Mouse (Mus musculus) c-Kit-positive CD71-negative TER-119-negative erythroid progenitor cells, embryonic 14.5 days (primary cell): ENCODE measurements around the gene Trim41.

Experiments used
- DNase-seq: peaks from one replicate; pipeline ENCODE4 v3.0.0-alpha.2; 2013; ENCODE audit warnings: low read depth

Trim41 gene

DNA sequence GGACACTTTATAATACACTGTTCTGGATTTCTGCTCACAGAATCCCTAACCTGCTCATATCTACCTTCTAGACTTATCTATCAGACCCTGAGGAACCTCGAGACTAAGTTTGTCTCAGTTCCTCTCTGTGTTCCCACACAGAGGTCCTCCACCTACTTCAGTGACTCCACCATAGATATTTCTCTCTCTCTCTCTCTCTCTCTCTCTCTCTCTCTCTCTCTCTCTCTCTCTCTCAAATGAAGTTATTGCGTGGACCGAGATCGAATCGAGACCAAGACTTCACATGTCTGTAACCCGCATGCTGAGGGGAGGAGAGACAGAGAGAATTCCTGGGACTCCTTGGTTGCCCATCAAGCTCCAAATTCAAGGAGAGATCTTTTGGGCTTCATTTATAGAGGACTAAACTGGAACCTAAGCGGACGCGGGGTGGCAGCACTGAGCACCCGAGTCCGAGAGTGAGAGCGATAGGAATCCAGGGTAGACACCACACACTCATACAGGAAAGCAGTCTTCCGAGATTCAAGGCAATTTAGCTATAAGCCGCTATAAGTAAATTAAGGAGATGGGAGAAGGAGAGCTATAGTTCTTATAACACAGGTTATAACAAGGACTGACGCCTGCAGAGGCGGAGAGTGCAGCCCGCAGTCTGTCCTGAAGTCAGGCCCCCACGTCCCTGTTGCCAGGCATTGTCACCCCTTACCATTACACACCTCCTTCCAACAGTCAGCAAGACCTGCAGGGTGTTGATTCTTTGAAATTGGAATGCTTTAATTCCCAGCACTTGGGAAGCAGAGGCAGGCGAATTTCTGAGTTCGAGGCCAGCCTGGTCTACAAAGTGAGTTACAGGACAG is 27.0 kb downstream of the Trim41 start:
- DNase-seq = peak; percentile 83

DNA sequence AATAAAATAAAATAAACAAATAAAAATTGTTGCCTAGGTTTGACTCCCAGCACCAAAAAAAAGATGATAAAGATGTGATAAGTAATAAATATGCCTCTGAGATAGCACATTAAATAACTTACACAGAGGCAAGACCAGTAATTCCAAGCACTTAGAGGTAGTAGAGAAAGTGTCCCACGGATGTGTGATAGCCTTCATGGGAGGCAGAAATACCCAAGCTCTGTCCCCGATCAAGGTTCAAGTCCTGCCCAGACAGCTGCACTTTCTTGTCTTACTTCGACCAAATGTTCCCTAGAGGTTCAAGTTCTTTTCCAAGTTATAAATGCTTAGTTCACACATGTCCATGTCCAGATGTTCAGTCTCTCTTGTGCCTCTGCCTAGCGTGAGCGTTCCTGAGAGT is 27.9 kb downstream of the Trim41 start:
- DNase-seq = no peak

DNA sequence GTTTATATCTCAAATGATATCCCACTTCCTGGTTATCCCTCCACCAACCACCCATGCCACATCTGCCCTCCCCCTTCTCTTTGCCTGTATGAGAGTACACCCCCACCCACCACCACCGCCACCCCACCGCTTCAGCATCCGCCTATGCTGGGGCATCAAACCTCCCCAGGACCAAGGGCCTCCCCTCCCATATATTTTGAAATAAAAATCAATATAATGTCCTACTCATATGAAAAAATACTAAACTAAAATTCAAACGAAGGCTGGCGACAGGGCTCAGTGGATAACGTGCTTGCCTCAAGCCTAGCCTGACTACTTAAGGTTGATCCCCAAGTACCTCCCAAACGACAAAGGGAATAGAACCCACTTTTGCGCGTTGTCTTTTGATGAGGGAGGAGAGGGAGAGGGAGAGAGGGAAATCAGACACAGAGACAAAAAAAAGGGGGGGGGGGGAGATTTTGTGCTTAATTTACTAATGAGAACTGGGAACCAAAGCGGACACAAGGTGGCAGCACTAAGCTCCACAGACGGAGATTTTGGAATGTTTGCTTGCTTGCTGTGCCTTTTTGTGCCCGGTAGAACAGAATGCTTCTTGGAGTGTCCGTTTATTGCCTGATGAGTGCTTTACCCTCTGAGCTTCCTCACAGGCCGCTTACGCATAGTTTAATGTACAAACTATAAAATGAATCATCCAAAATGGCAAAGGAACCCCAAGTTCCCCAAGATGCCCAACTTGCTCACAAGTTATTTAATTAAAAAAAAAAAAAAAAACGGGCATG is 28.7 kb downstream of the Trim41 start:
- DNase-seq = peak; percentile 88

DNA sequence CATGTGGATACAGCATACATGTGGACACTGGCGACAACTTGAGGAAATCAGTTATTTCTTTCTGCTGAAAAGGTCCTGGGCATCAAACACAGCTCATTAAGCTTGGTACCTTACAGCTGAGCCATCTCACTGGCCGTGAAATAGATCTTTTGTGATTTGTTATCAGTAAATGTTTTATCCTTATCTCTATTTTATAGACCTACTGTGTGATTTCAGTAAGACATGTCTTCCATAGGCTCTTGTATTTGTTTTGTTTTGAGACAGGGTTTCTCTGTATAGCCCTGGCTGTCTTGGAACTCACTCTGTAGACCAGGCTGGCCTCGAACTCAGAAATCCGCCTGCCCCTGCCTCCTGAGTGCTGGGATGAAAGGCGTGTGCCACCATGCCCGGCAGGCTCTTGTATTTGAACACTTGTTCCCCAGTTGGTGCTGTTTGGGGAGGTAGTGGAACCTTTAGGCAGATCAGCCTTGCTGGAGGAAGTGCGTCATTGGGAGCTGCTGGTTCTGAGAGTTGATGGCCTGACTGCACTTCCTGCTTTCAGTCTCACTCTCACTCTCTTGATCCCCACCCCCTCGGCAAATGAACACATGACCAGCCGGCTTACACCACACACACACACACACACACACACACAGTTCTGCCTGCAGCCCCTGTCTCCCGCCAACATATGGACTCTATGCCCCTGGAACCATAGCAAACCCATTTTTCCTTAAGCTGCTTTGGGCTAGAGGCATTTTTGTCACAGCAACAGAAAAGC is 29.5 kb downstream of the Trim41 start:
- DNase-seq = peak; percentile 62

DNA sequence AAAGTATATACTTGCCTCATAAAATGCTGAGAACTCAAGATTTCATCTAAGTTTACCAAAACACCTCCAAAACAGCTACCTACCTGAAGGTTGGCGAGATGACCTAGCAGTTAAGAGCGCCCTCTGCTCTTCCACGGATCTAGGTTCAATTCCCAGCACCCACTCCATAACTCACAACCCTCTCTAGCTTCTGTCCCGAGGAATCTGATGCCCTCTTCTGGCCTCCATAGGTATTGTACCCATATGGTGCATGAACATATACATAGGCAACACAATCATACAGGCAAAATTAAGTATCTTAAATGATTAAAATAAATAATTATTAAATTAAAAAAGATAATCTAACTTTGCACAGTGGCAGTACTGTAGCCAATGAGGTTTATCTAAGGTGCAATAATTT is 34.9 kb downstream of the Trim41 start:
- no peak for DNase-seq

DNA sequence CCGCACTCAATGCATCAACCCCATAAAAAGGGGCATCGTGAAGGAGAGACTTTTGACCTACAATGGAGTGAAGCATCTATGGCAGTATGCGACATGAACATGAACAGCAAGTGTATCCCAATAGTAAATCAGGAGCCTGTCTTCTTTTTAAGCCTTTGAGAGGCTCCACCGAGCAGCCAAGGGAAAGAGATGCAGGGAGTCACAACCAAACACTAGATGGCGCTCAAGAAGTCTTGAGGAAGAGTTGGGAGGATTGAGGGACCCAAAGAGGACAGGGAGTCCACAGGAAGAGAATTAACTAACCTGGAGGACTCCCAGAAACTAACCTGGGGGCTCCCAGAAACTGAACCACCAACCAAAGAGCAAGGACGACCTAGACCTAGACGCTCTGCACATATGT is 37.7 kb downstream of the Trim41 start:
- DNase-seq = peak; percentile 53

DNA sequence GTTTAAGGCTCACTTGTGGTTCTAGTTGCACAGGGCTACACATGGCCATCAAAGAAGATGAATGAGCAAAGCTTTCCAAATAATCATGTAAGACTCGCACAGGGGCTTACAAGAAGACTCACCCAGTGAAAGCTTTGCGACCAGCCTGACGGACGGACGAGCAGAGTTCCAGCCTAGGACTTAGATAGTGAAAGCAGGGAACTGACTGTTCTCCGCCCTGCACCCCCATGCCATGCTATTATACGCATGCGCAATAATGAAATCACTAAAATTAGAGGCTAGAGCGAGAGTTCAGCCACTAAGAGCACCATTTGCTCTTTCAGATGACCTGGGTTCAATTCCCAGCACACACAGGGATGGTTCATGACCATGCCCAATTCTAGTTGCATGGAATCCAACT is 39.9 kb downstream of the Trim41 start:
- no peak for DNase-seq

DNA sequence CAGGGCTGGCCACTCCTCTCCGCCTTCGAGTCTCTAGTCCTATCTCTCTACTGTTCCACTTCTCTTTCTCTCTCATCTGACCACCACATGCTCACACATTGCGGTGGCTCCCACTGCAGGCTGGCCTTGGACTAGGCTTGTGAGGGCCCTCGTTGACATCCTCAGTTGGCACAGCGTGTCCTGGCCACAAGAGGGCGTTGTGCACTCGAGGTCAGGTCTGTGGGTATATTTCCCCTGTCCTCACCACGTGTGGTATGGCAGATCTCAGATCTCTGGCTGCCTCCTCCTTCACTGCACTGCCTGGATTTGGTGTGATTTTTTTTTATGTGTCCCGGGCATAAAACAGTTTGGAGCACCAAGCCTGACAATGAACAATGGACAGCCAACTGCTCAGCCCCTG is 40.5 kb downstream of the Trim41 start:
- DNase-seq = no peak

DNA sequence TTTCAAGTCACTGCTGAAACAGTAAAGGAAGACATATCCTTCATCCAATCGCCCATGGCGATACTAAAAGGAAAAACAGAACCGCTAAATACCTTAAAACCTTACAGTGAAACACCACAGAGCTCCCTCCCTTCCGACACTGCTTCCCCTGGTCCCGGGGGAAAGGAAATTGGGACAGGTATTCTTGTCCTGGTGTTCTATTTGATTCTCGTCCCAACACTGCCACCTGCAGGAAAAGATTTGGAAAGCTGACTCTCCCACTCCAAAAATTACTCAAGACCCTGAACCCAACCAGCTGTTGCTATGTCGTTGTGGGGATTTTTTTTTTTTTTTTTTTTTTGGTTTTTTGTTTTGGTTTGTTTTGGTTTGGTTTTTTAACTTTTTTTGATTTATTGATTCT is 41.7 kb downstream of the Trim41 start:
- DNase-seq = peak; percentile 66

DNA sequence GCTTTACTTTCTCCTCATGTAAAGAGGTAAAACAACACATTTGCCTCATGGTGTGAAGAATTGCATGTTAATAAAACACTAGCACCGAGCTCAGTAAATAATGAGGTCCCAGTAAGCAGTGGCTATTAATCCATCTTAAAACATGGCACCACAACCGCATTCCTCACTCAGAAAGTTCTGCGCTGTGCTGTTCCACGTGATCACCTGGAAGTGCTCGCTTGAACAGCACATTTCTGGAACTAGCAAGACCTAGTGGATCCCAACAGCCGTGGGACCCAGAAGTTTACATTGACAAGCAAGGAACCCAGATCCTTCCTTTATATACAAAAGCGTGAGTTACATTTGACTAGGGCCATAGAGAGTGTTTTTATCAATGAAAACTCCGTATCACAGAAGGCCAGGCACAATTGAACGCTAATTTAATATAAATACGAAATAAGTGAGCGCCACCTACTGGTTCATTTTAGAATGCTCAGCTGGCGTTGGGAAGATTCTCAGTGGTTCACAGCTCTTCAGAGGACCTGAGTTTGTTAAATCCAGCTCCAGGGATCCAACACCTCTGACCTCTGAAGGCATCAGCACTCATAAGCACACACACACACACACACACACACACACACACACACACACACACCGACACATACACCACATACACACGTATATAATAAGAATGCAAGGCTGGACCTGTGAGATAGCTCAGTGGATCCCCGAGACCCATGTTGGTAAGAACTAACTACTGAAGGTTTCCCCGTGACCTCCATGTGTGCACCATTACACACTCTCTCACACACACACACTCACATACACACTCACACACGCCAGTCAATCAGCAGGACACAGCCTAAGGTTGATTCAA is 42.5 kb downstream of the Trim41 start:
- peak; percentile 44 for DNase-seq

DNA sequence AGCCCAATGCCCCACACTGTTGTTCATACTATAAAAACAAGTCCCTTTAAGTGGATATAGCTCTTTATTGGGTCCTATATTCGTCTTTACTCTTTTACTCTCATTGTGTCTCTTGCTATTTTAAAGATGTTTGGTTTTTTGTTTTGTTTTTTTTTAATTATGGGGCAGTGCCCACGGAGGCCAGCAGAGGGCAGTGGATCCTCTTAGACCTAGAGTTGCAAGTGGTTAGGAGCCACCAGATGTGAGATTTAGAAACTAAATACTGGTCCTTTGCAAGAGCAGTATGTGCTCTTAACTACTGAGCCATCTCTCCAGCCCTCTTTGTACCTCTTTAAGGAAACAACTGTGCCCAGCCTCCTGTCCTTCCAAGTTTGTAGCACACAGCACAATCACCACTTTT is 45.5 kb downstream of the Trim41 start:
- peak; percentile 40 for DNase-seq

DNA sequence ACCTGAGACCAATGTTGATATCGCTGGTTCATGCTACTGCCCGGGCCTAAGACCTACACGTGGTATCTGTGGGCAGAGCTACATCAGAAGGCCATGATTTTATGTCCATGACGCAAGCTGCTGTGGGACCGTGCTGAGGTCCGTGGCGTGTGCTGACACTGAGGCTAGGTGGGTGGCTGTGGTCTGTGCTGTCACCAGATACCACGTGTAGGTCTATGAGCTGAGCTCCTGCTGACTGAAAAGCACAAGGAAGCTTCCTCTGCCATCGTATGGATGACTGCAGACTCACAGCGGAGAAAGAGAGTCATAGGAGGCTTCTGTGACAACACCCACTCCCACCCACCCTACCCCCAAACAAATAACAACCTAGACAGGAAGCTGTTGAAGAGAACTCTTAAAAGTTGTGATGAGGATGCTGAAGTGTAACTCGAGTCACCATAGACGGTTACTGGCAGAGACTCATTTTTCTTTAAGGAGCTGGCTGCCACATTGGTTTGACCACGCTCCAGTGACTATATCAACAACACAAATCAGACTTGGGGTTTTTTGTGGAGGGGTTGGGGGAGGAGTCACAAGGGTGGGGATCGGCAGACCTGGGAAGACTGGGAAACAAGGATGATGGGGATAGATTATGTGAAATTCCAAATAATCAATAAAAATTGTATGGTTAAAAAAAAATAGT is 49.8 kb downstream of the Trim41 start:
- DNase-seq = no peak

DNA sequence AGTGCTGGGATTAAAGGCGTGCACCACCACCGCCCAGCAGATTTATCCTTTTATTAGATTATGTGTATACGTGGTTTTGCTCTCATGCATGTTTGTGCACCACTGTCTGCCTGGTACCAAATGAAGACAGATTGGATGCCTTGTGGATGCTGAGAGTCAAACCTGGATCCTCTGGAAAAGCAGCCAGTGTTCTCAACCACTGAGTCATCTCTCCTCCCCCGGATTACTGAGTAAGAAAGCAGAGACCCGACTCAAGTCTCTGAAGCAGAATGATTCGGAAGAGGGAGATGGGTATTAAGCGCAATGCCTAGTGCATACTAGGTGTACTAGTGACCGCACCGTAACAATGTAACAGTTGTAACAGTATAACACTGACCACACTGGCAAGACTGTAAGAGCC is 53.0 kb downstream of the Trim41 start:
- DNase-seq = no peak

DNA sequence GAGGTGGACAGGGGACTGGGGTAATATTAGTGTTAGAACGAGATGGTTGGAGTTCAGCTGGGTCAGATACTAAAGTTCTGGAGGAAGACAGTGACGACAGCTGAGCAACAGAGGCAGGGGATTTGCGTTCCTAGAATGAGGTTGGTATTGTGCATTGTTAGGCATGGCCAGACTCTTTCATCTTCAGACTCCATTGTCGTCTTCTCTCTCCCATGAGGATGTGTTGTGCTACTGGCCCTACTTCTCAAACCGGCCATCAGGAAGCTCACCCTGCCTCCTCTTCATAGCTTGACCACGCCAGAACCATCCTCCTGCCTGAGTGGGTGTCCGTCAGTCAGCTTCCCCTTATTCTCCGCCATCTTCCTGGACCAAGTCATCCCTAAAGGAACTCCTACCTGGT is 58.1 kb downstream of the Trim41 start:
- no peak for DNase-seq
